ENCODE assay signal across 9 mouse cellular contexts in genomic region chr17:29668051-29668986, GRCm38 (mm10). TPM values are rescaled to one million over a fixed set of nuclear protein-coding genes. Genes with fewer than 3 reads are reported as not detected.
DNase-seq lines count a peak whose midpoint lies in the region; ATAC-seq and TF ChIP-seq lines count a peak whose summit lies in the region.
"Had no signal": no experiment of that assay in that cellular context is flagged by ENCODE, and none has a peak within 500 bp of the region (broad histone marks: within the 10 kb centered on the region; RNA-seq: fewer than 3 reads in every experiment).

No protein-coding gene starts in this region.

- H3K27me3 ChIP-seq in hindbrain, embryonic 13.5 days = no peaks in the 10 kb centered on the region
- no peaks in the 10 kb centered on the region for H3K27me3 ChIP-seq in hindbrain, embryonic 11.5 days (ENCODE audit: control insufficient read depth, insufficient read depth, low read length)
- H3K27me3 ChIP-seq in neural tube, embryonic 14.5 days (ENCODE audit: control insufficient read depth, insufficient read depth, low read length) = no peaks in the 10 kb centered on the region
- H3K27me3 ChIP-seq in lung, postnatal 0 days (replicated peaks; ENCODE audit: insufficient read depth, low read length) = no peaks in the 10 kb centered on the region
- no peaks in the 10 kb centered on the region for H3K27me3 ChIP-seq in kidney, adult 2 months (replicated peaks; ENCODE audit: control insufficient read depth, insufficient read depth, low read length)
- H3K27me3 ChIP-seq: CH12.LX had no signal

- peak overlapping the region; percentile 40; the same call in 1 of the 2 replicates for H3K9ac ChIP-seq in hindbrain, embryonic 13.5 days
- no peak overlapping the region for H3K9ac ChIP-seq in hindbrain, embryonic 11.5 days (ENCODE audit: low read depth, low read length)
- no peak overlapping the region; the same call in 1 of the 2 replicates for H3K9ac ChIP-seq in neural tube, embryonic 14.5 days (replicated peaks; ENCODE audit: low read depth, low read length)
- no peak overlapping the region for H3K9ac ChIP-seq in lung, postnatal 0 days (replicated peaks; ENCODE audit: low read depth)

- no peak for TF ChIP-seq CTCF in lung, postnatal 0 days (IDR thresholded peaks at IDR 0.05)
- TF ChIP-seq CTCF in kidney, adult 2 months (conservative IDR thresholded peaks at IDR 0.05; ENCODE audit: insufficient read depth, insufficient read length, low read depth, low read length) = no peak

- peaks cover 15% of the 10 kb centered on the region for H3K4me1 ChIP-seq in hindbrain, embryonic 13.5 days (replicated peaks)
- no peaks in the 10 kb centered on the region for H3K4me1 ChIP-seq in hindbrain, embryonic 11.5 days (replicated peaks; ENCODE audit: control insufficient read depth, insufficient read depth, low read length)
- peaks cover 9% of the 10 kb centered on the region; the same call in 1 of the 2 replicates for H3K4me1 ChIP-seq in neural tube, embryonic 14.5 days (ENCODE audit: control insufficient read depth, insufficient read depth, low read length)
- no peaks in the 10 kb centered on the region for H3K4me1 ChIP-seq in lung, postnatal 0 days (ENCODE audit: insufficient read depth, low read depth, low read length)
- no peaks in the 10 kb centered on the region for H3K4me1 ChIP-seq in kidney, adult 2 months (ENCODE audit: control insufficient read depth, insufficient read depth, low read length)

- H3K27ac ChIP-seq in hindbrain, embryonic 13.5 days = peak overlapping the region; percentile 75
- H3K27ac ChIP-seq in hindbrain, embryonic 11.5 days (ENCODE audit: low read depth, low read length) = no peak overlapping the region
- H3K27ac ChIP-seq in neural tube, embryonic 14.5 days (ENCODE audit: low read depth, low read length) = peak overlapping the region; percentile 69
- H3K27ac ChIP-seq in lung, postnatal 0 days (ENCODE audit: low read length) = no peak overlapping the region
- H3K27ac ChIP-seq in kidney, adult 2 months (ENCODE audit: insufficient read depth, low read depth, low read length) = no peak overlapping the region

- no peaks in the 10 kb centered on the region for H3K9me3 ChIP-seq in hindbrain, embryonic 13.5 days
- H3K9me3 ChIP-seq in hindbrain, embryonic 11.5 days (ENCODE audit: control insufficient read depth, low read length) = no peaks in the 10 kb centered on the region
- H3K9me3 ChIP-seq in neural tube, embryonic 14.5 days (ENCODE audit: control insufficient read depth, low read length) = no peaks in the 10 kb centered on the region
- no peaks in the 10 kb centered on the region for H3K9me3 ChIP-seq in lung, postnatal 0 days (ENCODE audit: low read length)

- no peak overlapping the region for H3K4me2 ChIP-seq in hindbrain, embryonic 13.5 days
- no peak overlapping the region for H3K4me2 ChIP-seq in hindbrain, embryonic 11.5 days (replicated peaks; ENCODE audit: low read depth, low read length)
- no peak overlapping the region for H3K4me2 ChIP-seq in neural tube, embryonic 14.5 days (ENCODE audit: low read depth, low read length)
- H3K4me2 ChIP-seq in lung, postnatal 0 days (replicated peaks; ENCODE audit: low read depth, low read length) = no peak overlapping the region

- H3K4me3 ChIP-seq in hindbrain, embryonic 13.5 days = no peak overlapping the region
- no peak overlapping the region for H3K4me3 ChIP-seq in hindbrain, embryonic 11.5 days (ENCODE audit: low read depth, low read length)
- H3K4me3 ChIP-seq in neural tube, embryonic 14.5 days (ENCODE audit: low read depth, low read length) = no peak overlapping the region
- no peak overlapping the region for H3K4me3 ChIP-seq in lung, postnatal 0 days (ENCODE audit: low read depth, low read length)
- no peak overlapping the region for H3K4me3 ChIP-seq in kidney, adult 2 months (ENCODE audit: insufficient read depth, low read depth, low read length)

- DNase-seq in hindbrain, embryonic 11.5 days (ENCODE audit: low spot score) = no peak
- peak; percentile 19 to 51 for DNase-seq in adrenal gland, postnatal 36 days
- peak; percentile 56 for DNase-seq in layer of hippocampus, adult 9-11 months
- DNase-seq in lung, postnatal 0 days (ENCODE audit: low spot score) = no peak
- DNase-seq in heart, postnatal 4 days = no peak
- DNase-seq in kidney, adult 2 months = no peak

- peaks cover 44% of the 10 kb centered on the region for H3K36me3 ChIP-seq in hindbrain, embryonic 13.5 days
- H3K36me3 ChIP-seq in hindbrain, embryonic 11.5 days (ENCODE audit: control insufficient read depth, insufficient read depth, low read length) = 0 out of 2 replicates have a peak, but pooled peaks cover 5% of the 10 kb centered on the region
- peaks cover 1% of the 10 kb centered on the region; the same call in 1 of the 2 replicates for H3K36me3 ChIP-seq in neural tube, embryonic 14.5 days (ENCODE audit: control insufficient read depth, insufficient read depth, low read length)
- peaks cover 11% of the 10 kb centered on the region; the same call in 1 of the 2 replicates for H3K36me3 ChIP-seq in lung, postnatal 0 days (ENCODE audit: insufficient read depth, low read length)
- H3K36me3 ChIP-seq in kidney, adult 2 months (ENCODE audit: control insufficient read depth, insufficient read depth, low read length) = no peaks in the 10 kb centered on the region; the same call in none of the 2 replicates

- 77% methylated on average over 10 of the region's 10 CpGs for WGBS in hindbrain, embryonic 13.5 days
- 83% methylated on average over 10 of the region's 10 CpGs for WGBS in hindbrain, embryonic 11.5 days
- 63% methylated on average over 10 of the region's 10 CpGs for WGBS in neural tube, embryonic 14.5 days
- 77% methylated on average over 10 of the region's 10 CpGs for WGBS in lung, postnatal 0 days
- WGBS in kidney, adult 2 months = 87% methylated on average over 10 of the region's 10 CpGs

- TF ChIP-seq EP300 in lung, postnatal 0 days (IDR thresholded peaks at IDR 0.05) = no peak

- no peak for TF ChIP-seq POLR2A in kidney, adult 2 months (IDR thresholded peaks at IDR 0.05; ENCODE audit: low read depth, low read length)

- 0 out of 2 replicates have a peak, but pooled peaks have one; percentile 46 for ATAC-seq in hindbrain, embryonic 13.5 days (ENCODE audit: low FRiP score)
- no peak for ATAC-seq in hindbrain, embryonic 11.5 days (ENCODE audit: low FRiP score)
- ATAC-seq in neural tube, embryonic 14.5 days (ENCODE audit: low read depth) = peak; percentile 58; the same call in 1 of the 2 replicates
- no peak for ATAC-seq in lung, postnatal 0 days

RNA-seq across cellular contexts. Expression of gene Cmtr1, which starts 7.9 kb away (rescaled TPM):
- polyA plus RNA-seq in hindbrain, embryonic 13.5 days (2015; fragmentation: Nextera tagmentation; extraction: Ambion mirVana) = 132 and 139 TPM in 2 replicates
- polyA plus RNA-seq in hindbrain, embryonic 11.5 days (2014; fragmentation: Nextera tagmentation; extraction: Ambion mirVana) = 107 and 141 TPM in 2 replicates
- total RNA-seq in adrenal gland, postnatal 36 days (2021) = 100 to 1,000 TPM in 1 of 2 experiments, 10 to 100 TPM in 1; 70.7 to 104 TPM
- polyA plus RNA-seq in neural tube, embryonic 14.5 days (2014; fragmentation: Nextera tagmentation; extraction: Ambion mirVana) = 114 and 118 TPM in 2 replicates
- polyA plus RNA-seq in lung, postnatal 0 days (2015; fragmentation: Nextera tagmentation; extraction: Ambion mirVana) = 79.6 and 82.3 TPM in 2 replicates
- total RNA-seq in heart, postnatal 4 days (2021) = 10 to 100 TPM; 56.9 to 70.7 TPM
- polyA plus RNA-seq in kidney, adult 2 months (2012; rRNA removed) = 23.6 and 24.3 TPM in 2 replicates

RNA-seq across cellular contexts. Expression of gene Ccdc167, which starts 48.5 kb away (rescaled TPM):
- 10.7 and 13.4 TPM in 2 replicates for polyA plus RNA-seq in hindbrain, embryonic 13.5 days (2015; fragmentation: Nextera tagmentation; extraction: Ambion mirVana)
- 14.8 and 15.2 TPM in 2 replicates for polyA plus RNA-seq in hindbrain, embryonic 11.5 days (2014; fragmentation: Nextera tagmentation; extraction: Ambion mirVana)
- 10 to 100 TPM in 1 of 2 experiments, 1 to 10 TPM in 1; 8.6 to 11.4 TPM for total RNA-seq in adrenal gland, postnatal 36 days (2021)
- polyA plus RNA-seq in neural tube, embryonic 14.5 days (2014; fragmentation: Nextera tagmentation; extraction: Ambion mirVana) = 9.3 and 12.9 TPM in 2 replicates
- polyA plus RNA-seq in lung, postnatal 0 days (2015; fragmentation: Nextera tagmentation; extraction: Ambion mirVana) = 4.1 and 4.9 TPM in 2 replicates
- 10 to 100 TPM; 15.3 to 18.4 TPM for total RNA-seq in heart, postnatal 4 days (2021)
- 5.0 TPM in 2 replicates for polyA plus RNA-seq in kidney, adult 2 months (2012; rRNA removed)

RNA-seq across cellular contexts. Expression of gene Gm28043, which starts 53.6 kb away (rescaled TPM):
- polyA plus RNA-seq in hindbrain, embryonic 13.5 days (2015; fragmentation: Nextera tagmentation; extraction: Ambion mirVana) = 2.9 and 3.8 TPM in 2 replicates
- 2.9 and 3.2 TPM in 2 replicates for polyA plus RNA-seq in hindbrain, embryonic 11.5 days (2014; fragmentation: Nextera tagmentation; extraction: Ambion mirVana)
- 1 to 10 TPM; 2.6 to 2.7 TPM for total RNA-seq in adrenal gland, postnatal 36 days (2021)
- 1.7 and 2.7 TPM in 2 replicates for polyA plus RNA-seq in neural tube, embryonic 14.5 days (2014; fragmentation: Nextera tagmentation; extraction: Ambion mirVana)
- 0.99 and 1.6 TPM in 2 replicates for polyA plus RNA-seq in lung, postnatal 0 days (2015; fragmentation: Nextera tagmentation; extraction: Ambion mirVana)
- 1 to 10 TPM; 2.5 to 2.6 TPM for total RNA-seq in heart, postnatal 4 days (2021)
- 0.63 and 0.71 TPM in 2 replicates for polyA plus RNA-seq in kidney, adult 2 months (2012; rRNA removed)

RNA-seq across cellular contexts. Expression of gene Rnf8, which starts 53.7 kb away (rescaled TPM):
- polyA plus RNA-seq in hindbrain, embryonic 13.5 days (2015; fragmentation: Nextera tagmentation; extraction: Ambion mirVana) = 79.2 and 83.4 TPM in 2 replicates
- polyA plus RNA-seq in hindbrain, embryonic 11.5 days (2014; fragmentation: Nextera tagmentation; extraction: Ambion mirVana) = 113 and 116 TPM in 2 replicates
- total RNA-seq in adrenal gland, postnatal 36 days (2021) = 10 to 100 TPM; 39.1 to 53.3 TPM
- 76.8 and 81.4 TPM in 2 replicates for polyA plus RNA-seq in neural tube, embryonic 14.5 days (2014; fragmentation: Nextera tagmentation; extraction: Ambion mirVana)
- polyA plus RNA-seq in lung, postnatal 0 days (2015; fragmentation: Nextera tagmentation; extraction: Ambion mirVana) = 43.3 and 43.7 TPM in 2 replicates
- 10 to 100 TPM; 24.7 to 28.6 TPM for total RNA-seq in heart, postnatal 4 days (2021)
- polyA plus RNA-seq in kidney, adult 2 months (2012; rRNA removed) = 27.1 and 31.3 TPM in 2 replicates

Comparison
In these comparisons a context has a peak if more than half of its experiments do, and no peak if none do; other contexts are left out.
1. ATAC-seq: peak in hindbrain, embryonic 13.5 days (single experiment) and neural tube, embryonic 14.5 days (single experiment); none in hindbrain, embryonic 11.5 days (single experiment) and lung, postnatal 0 days (single experiment).
2. H3K27ac ChIP-seq: peak in hindbrain, embryonic 13.5 days (single experiment) and neural tube, embryonic 14.5 days (single experiment); none in hindbrain, embryonic 11.5 days (single experiment), lung, postnatal 0 days (single experiment) and kidney, adult 2 months (single experiment).
3. DNase-seq: peak in adrenal gland, postnatal 36 days (2 of 2) and layer of hippocampus, adult 9-11 months (single experiment); none in hindbrain, embryonic 11.5 days (single experiment), lung, postnatal 0 days (single experiment), heart, postnatal 4 days (single experiment) and kidney, adult 2 months (single experiment).